Mouse (Mus musculus) heart, adult 2 months (tissue): ENCODE results near the gene Lingo1.

Experiments
- CTCF ChIP-seq: fragments of 200-600 bp; IDR thresholded peaks from 2 replicates; pipeline ENCODE4 v1.8.1; 2022; ENCODE audit warnings: antibody characterized with exemption, mild to moderate bottlenecking, moderate library complexity
- POLR2A ChIP-seq: fragments of 200-500 bp; IDR thresholded peaks from 2 replicates; pipeline ENCODE4 v1.6.1; 2011; ENCODE audit warnings: mild to moderate bottlenecking, low read depth, low read length, control low read depth; ENCODE audit not compliant: insufficient read depth

GRCm38 (mm10) chr9:56706482-56707085 lies 89.7 kb downstream of the Lingo1 start:
- TF ChIP-seq POLR2A (no peak), CTCF (no peak)
